19 mouse cellular contexts compared by ENCODE assay signal in genomic region chr19:46050462-46050861, GRCm38 (mm10). TPM values are rescaled to one million over a fixed set of nuclear protein-coding genes. Genes with fewer than 3 reads are reported as not detected.
DNase-seq lines count a peak whose midpoint lies in the region; ATAC-seq lines count a peak whose summit lies in the region.
"Had no signal": no experiment of that assay in that cellular context is flagged by ENCODE, and none has a peak within 500 bp of the region (broad histone marks: within the 10 kb centered on the region; RNA-seq: fewer than 3 reads in every experiment).

No protein-coding gene starts in this region.

- H3K4me2 ChIP-seq in hindbrain, embryonic 11.5 days (replicated peaks; ENCODE audit: low read depth, low read length): no peak overlapping the region
- H3K4me2 ChIP-seq: embryonic facial prominence, embryonic 13.5 days; heart, embryonic 13.5 days; intestine, embryonic 15.5 days; liver, embryonic 13.5 days; midbrain, embryonic 12.5 days had no signal

- H3K36me3 ChIP-seq in hindbrain, embryonic 11.5 days (ENCODE audit: control insufficient read depth, insufficient read depth, low read length): no peaks in the 10 kb centered on the region
- H3K36me3 ChIP-seq: embryonic facial prominence, embryonic 13.5 days; heart, embryonic 13.5 days; hindbrain, embryonic 10.5 days; intestine, embryonic 15.5 days; liver, embryonic 13.5 days; midbrain, embryonic 12.5 days had no signal

- peak; percentile 27 to 36 for DNase-seq in B cell, adult 2 months
- DNase-seq in T-cell, adult 2 months (ENCODE audit: low spot score): peak; percentile 56
- peak; percentile 60 to 63 for DNase-seq in thymus, postnatal 10 days (ENCODE audit: low spot score in 2 of 2)
- DNase-seq in hindbrain, embryonic 11.5 days (ENCODE audit: low spot score): no peak
- no peak for DNase-seq in kidney, postnatal 36 days
- DNase-seq: cerebellum, postnatal 36 days; kidney, postnatal 10 days; liver, embryonic 13.5 days; right cerebral cortex, postnatal 14 days had no signal

- ATAC-seq in megakaryocyte, adult 5-6 weeks (ENCODE audit: poor library complexity, severe bottlenecking): peak; percentile 40
- no peak for ATAC-seq in hindbrain, embryonic 11.5 days (ENCODE audit: low FRiP score)
- ATAC-seq in erythroid progenitor cell, adult 5-6 weeks (replicated peaks; ENCODE audit: low FRiP score, poor library complexity, severe bottlenecking): no peak
- ATAC-seq: intestine, embryonic 15.5 days; lung, postnatal 0 days; Patski had no signal

- H3K4me3 ChIP-seq in hindbrain, embryonic 11.5 days (ENCODE audit: low read depth, low read length): no peak overlapping the region
- H3K4me3 ChIP-seq: embryonic facial prominence, embryonic 13.5 days; heart, embryonic 13.5 days; hindbrain, embryonic 10.5 days; intestine, embryonic 15.5 days; liver, embryonic 13.5 days; midbrain, embryonic 12.5 days; myocyte had no signal

- H3K9ac ChIP-seq in hindbrain, embryonic 11.5 days (ENCODE audit: low read depth, low read length): no peak overlapping the region
- H3K9ac ChIP-seq: embryonic facial prominence, embryonic 13.5 days; heart, embryonic 13.5 days; intestine, embryonic 15.5 days; liver, embryonic 13.5 days; midbrain, embryonic 12.5 days had no signal

- no peak overlapping the region for H3K27ac ChIP-seq in hindbrain, embryonic 11.5 days (ENCODE audit: low read depth, low read length)
- H3K27ac ChIP-seq: embryonic facial prominence, embryonic 13.5 days; heart, embryonic 13.5 days; hindbrain, embryonic 10.5 days; intestine, embryonic 15.5 days; liver, embryonic 13.5 days; midbrain, embryonic 12.5 days had no signal

- H3K27me3 ChIP-seq in hindbrain, embryonic 11.5 days (ENCODE audit: control insufficient read depth, insufficient read depth, low read length): no peaks in the 10 kb centered on the region
- H3K27me3 ChIP-seq: embryonic facial prominence, embryonic 13.5 days; heart, embryonic 13.5 days; intestine, embryonic 15.5 days; Patski had no signal

- WGBS in hindbrain, embryonic 11.5 days: 71% methylated on average over 2 of the region's 2 CpGs

- H3K4me1 ChIP-seq in hindbrain, embryonic 11.5 days (replicated peaks; ENCODE audit: control insufficient read depth, insufficient read depth, low read length): peaks cover 8% of the 10 kb centered on the region

- no peaks in the 10 kb centered on the region for H3K9me3 ChIP-seq in hindbrain, embryonic 11.5 days (ENCODE audit: control insufficient read depth, low read length)
- H3K9me3 ChIP-seq: embryonic facial prominence, embryonic 13.5 days; heart, embryonic 13.5 days; hindbrain, embryonic 10.5 days; intestine, embryonic 15.5 days; liver, embryonic 13.5 days; midbrain, embryonic 12.5 days had no signal

RNA-seq across cellular contexts. Expression of gene Ldb1, which starts 5.4 kb away (rescaled TPM):
- 48.8 and 54.5 TPM in 2 replicates for total RNA-seq in megakaryocyte, adult 5-6 weeks (2015)
- 60.2 and 60.8 TPM in 2 replicates for total RNA-seq in megakaryocyte, adult 5-6 weeks (2017)
- 87.9 and 95.8 TPM in 2 replicates for polyA plus RNA-seq in hindbrain, embryonic 11.5 days (2014; fragmentation: Nextera tagmentation; extraction: Ambion mirVana)
- total RNA-seq in erythroid progenitor cell, adult 5-6 weeks (2015; ENCODE audit: low replicate concordance): 45.3 and 53.3 TPM in 2 replicates
- 62.8 and 77.5 TPM in 2 replicates for total RNA-seq in erythroid progenitor cell, adult 5-6 weeks (2017; ENCODE audit: low replicate concordance)

RNA-seq across cellular contexts. Expression of gene Pprc1, which starts 5.8 kb away (rescaled TPM):
- 14.1 and 30.8 TPM in 2 replicates for total RNA-seq in megakaryocyte, adult 5-6 weeks (2015)
- total RNA-seq in megakaryocyte, adult 5-6 weeks (2017): 8.6 and 11.5 TPM in 2 replicates
- polyA plus RNA-seq in hindbrain, embryonic 11.5 days (2014; fragmentation: Nextera tagmentation; extraction: Ambion mirVana): 42.7 and 45.8 TPM in 2 replicates
- total RNA-seq in erythroid progenitor cell, adult 5-6 weeks (2015; ENCODE audit: low replicate concordance): 69.2 and 76.8 TPM in 2 replicates
- 76.5 and 82.0 TPM in 2 replicates for total RNA-seq in erythroid progenitor cell, adult 5-6 weeks (2017; ENCODE audit: low replicate concordance)

RNA-seq across cellular contexts. Expression of gene Nolc1, which starts 25.2 kb away (rescaled TPM):
- total RNA-seq in megakaryocyte, adult 5-6 weeks (2015): 16.4 and 19.7 TPM in 2 replicates
- total RNA-seq in megakaryocyte, adult 5-6 weeks (2017): 36.8 and 47.6 TPM in 2 replicates
- 102 and 103 TPM in 2 replicates for polyA plus RNA-seq in hindbrain, embryonic 11.5 days (2014; fragmentation: Nextera tagmentation; extraction: Ambion mirVana)
- 9.6 and 16.2 TPM in 2 replicates for total RNA-seq in erythroid progenitor cell, adult 5-6 weeks (2015; ENCODE audit: low replicate concordance)
- 18.5 and 27.3 TPM in 2 replicates for total RNA-seq in erythroid progenitor cell, adult 5-6 weeks (2017; ENCODE audit: low replicate concordance)

RNA-seq across cellular contexts. Expression of gene Hps6, which starts 47.2 kb away (rescaled TPM):
- 1.2 and 1.7 TPM in 2 replicates for total RNA-seq in megakaryocyte, adult 5-6 weeks (2015)
- total RNA-seq in megakaryocyte, adult 5-6 weeks (2017): 6.6 and 6.8 TPM in 2 replicates
- 1.0 and 1.9 TPM in 2 replicates for polyA plus RNA-seq in hindbrain, embryonic 11.5 days (2014; fragmentation: Nextera tagmentation; extraction: Ambion mirVana)
- total RNA-seq in erythroid progenitor cell, adult 5-6 weeks (2015; ENCODE audit: low replicate concordance): not detected in 2 replicates
- 1.2 TPM in 1 of 2 replicates, not detected in the other for total RNA-seq in erythroid progenitor cell, adult 5-6 weeks (2017; ENCODE audit: low replicate concordance)

RNA-seq across cellular contexts. Expression of gene Armh3, which starts 52.2 kb away (rescaled TPM):
- total RNA-seq in megakaryocyte, adult 5-6 weeks (2015): 12.8 and 15.6 TPM in 2 replicates
- total RNA-seq in megakaryocyte, adult 5-6 weeks (2017): 6.6 and 8.5 TPM in 2 replicates
- 13.7 and 15.3 TPM in 2 replicates for polyA plus RNA-seq in hindbrain, embryonic 11.5 days (2014; fragmentation: Nextera tagmentation; extraction: Ambion mirVana)
- 0.72 and 3.4 TPM in 2 replicates for total RNA-seq in erythroid progenitor cell, adult 5-6 weeks (2015; ENCODE audit: low replicate concordance)
- total RNA-seq in erythroid progenitor cell, adult 5-6 weeks (2017; ENCODE audit: low replicate concordance): 1.2 and 2.0 TPM in 2 replicates

Comparison
In these comparisons a context has a peak if more than half of its experiments do, and no peak if none do; other contexts are left out.
1. DNase-seq: peak in B cell, adult 2 months (2 of 2), T-cell, adult 2 months (single experiment) and thymus, postnatal 10 days (2 of 2); none in hindbrain, embryonic 11.5 days (single experiment) and kidney, postnatal 36 days (0 of 2).